Mouse (Mus musculus): ENCODE data around the gene Cmss1.

DNA sequence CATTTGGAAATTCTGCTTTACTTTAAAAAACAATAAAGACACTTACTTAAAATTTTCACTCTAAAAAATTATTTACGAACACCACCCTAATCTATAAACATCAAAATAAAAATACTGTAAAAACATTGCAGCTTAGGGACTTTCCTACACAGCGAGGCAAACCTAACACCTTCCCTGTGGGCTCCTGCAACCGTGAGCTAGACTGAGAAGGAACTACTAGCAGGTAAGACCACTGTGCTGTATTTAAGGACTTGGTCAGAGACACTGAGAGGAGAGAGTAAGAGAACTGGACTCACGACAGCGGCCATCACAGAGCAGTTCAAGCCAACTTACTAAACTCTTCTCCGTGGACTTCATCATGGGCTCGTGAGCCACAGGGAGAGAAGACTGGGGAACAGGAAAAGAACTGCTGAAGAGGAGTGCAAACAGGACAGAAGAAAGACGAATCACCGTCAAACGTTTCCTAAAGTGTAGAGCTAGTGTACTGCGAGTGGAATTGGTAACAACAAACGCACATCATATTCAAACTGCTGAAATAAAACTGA lies 136.3 kb downstream of the Cmss1 start:
- TF ChIP-seq CTCF (IDR thresholded peaks at IDR 0.05; ENCODE audit: borderline replicate concordance, extremely low read depth, insufficient read depth, insufficient read length), result no peak
- TF ChIP-seq POLR2A (IDR thresholded peaks at IDR 0.05; ENCODE audit: borderline replicate concordance, extremely low read depth, insufficient read depth, insufficient read length, poor library complexity, severe bottlenecking), result no peak
